Mouse (Mus musculus): ENCODE results near the gene Galnt18.
A peak's percentile ranks its signal among the peaks of the same experiment; 100 is the strongest.

Galnt18 gene

DNA sequence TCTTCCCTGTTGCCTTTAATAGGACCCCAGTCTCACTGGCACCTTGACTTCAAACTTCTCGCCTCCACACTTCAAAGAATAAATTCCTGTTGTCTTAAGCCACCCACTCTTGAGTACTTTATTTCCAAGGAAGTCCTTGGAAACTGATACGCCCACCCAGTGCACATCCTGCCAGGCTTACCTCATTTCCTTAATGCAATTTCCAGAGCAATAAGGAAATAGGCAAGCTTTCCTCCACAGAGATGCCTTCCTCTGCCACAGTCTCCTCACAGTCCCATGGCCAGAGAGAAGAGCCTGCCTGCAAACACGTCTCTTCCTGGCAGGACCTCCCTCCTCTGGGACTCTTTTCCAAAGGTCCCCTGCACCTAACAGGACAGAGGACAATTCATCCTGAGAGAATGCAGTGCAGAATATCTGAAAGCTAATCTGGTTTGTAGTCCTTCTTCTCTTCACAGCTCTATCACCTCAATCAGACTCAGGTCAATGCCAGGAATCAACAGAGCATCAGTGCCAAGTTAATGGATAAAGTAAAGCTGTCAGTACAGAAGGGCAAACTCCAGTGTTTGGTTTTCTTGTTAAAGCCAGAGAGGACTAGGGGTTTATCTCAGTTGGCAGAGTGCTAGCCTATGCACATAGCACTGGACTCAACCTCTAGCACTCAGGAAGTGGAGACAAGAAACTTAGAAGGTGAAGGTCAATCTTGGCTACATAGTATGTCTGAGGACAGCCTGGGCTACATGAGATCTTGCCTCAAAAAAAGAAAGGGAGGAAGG, 65.8 kb downstream of the Galnt18 start:
- DNase-seq (ENCODE audit: low spot score) = no peak

DNA sequence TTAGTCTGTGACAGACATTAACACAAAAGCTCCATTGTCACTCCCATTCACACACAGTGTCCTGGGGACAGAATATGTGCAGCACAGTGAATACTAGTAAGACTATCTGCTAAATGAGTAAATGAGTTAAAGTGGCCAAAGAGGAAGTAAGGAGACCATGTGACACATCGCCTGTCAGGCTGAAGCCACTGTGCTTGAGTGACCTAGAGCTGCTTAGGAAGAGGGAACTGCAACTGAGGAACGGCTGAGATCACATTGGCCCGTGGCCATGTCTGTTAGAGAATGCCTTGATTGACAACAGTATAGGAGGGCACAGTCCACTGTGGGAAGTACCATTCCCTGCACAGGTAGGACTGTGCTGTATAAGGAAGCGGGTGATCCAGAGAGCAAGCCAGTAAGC, 67.0 kb downstream of the Galnt18 start:
- DNase-seq (ENCODE audit: low spot score) = no peak

DNA sequence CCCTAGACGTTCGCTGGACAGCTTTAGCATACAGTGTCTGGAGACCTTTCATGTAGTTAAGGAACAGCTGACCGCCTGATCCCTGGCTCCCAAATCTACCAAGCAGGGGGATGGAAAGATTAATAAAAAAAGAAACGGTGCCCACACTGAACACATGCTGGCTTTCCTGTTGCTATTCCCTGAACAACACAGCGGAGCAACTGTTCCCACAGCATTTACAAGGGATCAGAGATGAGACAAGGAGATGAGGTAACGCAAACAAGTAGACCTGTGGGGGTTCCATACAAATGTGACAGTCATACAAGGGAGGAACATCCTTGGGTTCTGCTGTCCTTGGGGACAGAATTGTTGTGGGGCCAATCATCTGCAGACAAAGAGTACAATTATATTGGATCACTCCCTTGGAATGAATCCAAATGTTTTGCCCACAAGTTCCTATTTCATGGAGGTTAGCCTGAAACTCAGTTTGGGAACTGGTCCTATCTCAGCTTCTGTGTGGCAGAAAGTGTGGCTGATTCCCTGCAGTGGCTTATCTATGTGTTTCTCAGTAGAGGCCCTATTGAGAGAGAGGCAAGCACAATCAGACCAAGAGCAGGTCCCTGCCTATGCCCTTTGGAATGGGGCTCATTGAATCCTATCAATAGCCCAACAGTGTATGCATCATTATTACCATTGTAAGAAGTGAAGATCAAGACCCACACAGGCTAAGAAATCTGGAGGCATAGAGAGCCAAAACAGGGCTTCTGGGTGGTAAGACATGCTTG, 68.5 kb downstream of the Galnt18 start:
- no peak for DNase-seq (ENCODE audit: low spot score)

DNA sequence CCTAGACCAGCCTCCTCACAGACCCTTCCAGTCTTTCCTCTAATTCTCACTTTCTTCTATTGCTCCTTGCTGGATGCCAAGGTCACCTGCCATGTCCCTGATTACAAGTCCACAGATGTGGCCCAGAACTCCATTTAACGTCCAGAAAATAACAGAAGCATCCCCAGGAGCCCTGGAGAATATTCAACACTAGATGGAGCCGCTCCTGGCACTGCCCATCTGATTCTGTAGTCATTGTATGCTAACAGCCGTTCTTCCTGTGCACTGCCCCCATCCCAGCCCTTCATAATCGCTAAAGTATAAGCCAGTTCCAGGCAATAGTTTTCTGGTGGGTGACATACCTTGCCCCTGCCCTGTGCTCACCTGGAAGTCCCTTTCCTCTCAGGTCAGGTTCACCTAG, 69.5 kb downstream of the Galnt18 start:
- DNase-seq (ENCODE audit: low spot score) = no peak

DNA sequence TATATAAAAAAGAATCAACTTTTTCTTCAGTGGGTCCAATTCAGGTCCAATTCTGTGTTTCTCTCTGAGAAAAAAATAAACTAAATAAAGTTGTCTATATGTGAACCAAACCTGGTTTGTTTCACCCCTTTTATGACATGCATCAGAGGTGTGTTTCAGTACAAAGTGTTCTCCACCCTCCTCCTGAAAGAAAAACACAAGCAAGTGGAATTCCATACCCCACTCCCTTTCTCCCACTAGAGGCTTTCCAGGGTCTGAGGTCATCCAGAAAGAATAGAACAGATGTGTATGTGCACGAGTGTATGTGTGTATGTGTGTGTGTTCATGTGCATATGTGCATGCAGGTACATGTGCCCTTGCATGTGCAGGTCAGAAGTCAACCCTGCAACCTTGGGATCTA, 71.2 kb downstream of the Galnt18 start:
- no peak for DNase-seq (ENCODE audit: low spot score)

DNA sequence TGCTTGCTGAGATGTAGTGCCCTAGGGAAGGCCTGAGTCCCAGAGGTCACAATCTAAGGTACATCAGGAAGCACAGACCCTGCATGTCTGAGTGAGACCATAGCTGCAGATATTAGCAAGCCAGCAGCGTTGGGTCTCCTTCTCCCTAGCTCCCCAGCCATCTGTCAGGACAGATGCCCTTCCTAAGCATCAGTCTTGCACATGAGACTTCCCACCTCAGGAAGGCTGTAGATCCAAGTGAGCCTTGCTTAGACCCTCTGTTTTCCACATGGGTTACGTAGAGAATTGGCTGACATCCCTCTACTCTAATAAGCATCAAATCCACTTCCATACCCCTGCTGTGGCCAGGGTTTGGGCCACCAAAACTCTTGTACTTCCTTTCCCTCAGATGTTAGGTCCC, 76.8 kb downstream of the Galnt18 start:
- DNase-seq (ENCODE audit: low spot score) = no peak

DNA sequence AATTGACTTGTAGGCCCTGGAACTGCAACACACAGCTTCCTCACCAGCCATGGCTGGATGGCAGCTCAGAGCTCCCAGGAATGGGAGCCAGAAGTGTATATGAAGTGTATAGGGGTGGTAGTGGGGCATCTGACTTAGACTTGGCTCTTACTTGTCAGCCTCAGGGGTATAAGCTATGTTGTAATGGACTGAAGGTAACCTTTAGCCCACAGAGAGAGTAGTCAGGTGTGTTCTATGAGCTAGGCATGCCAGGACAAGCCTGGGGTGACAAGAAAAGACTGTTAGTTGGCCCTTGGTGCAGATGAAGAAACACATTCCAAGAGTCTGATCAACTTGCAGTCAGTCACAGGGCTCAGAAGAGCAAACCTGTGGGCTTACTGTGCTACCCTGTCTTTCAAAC, 78.0 kb downstream of the Galnt18 start:
- DNase-seq (ENCODE audit: low spot score) = no peak

DNA sequence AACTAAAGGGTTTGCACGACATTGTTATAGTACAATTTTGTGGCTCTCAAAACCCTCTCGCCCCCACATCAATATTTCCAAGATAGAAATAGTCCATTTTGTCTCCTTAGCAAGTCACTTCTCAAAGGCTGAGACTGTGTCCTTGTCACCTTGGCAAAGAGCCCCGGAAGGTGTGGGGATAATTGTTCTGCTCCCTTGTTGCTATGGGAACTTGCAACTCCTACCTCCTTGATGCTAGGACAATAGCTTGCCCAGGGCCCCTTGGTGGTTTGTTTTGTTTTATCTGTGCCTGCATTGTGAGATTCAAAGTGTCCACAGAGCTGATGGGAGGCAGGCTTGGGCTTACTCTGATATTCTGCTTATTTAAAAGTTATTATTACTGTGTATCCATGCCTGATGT, 80.3 kb downstream of the Galnt18 start:
- DNase-seq (ENCODE audit: low spot score) = no peak

- no peak for DNase-seq (ENCODE audit: low spot score)
Observed at GRCm38 (mm10) chr7:111696226-111696625, 83.6 kb downstream of the Galnt18 start.

- no peak for DNase-seq (ENCODE audit: low spot score)
Observed at GRCm38 (mm10) chr7:111694312-111694711, 85.5 kb downstream of the Galnt18 start.

GRCm38 (mm10) chr7:111692641-111693261, 87.0 kb downstream of the Galnt18 start:
- DNase-seq (ENCODE audit: low spot score) = peak; percentile 29

GRCm38 (mm10) chr7:111680108-111680507, 99.7 kb downstream of the Galnt18 start:
- peak; percentile 10 for DNase-seq (ENCODE audit: low spot score)

GRCm38 (mm10) chr7:111676483-111676882, 103.3 kb downstream of the Galnt18 start:
- no peak for DNase-seq (ENCODE audit: low spot score)

GRCm38 (mm10) chr7:111672467-111672866, 107.3 kb downstream of the Galnt18 start:
- DNase-seq (ENCODE audit: low spot score) = no peak

- DNase-seq (ENCODE audit: low spot score) = peak; percentile 3
Observed at GRCm38 (mm10) chr7:111663139-111664073, 116.4 kb downstream of the Galnt18 start.

DNA sequence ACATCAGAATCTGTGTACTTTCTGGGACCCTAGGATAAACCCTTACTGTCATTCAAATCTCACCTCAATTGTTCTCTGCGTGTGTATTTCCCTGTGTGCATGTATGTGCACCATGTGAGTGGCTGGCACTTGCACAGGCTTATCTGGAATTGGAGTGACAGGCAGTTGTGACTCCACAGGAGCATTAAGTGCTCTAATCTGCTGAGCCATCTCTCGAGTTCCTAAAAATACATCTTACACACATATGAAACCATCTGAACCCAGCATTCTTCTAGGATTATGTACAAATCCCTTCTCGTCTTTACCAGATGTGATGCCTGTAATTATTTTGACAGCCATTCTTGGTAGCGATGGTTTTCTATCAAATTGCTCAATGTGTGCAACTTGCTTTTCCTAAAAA, 121.2 kb downstream of the Galnt18 start:
- DNase-seq (ENCODE audit: low spot score) = no peak

GRCm38 (mm10) chr7:111655002-111655401, 124.8 kb downstream of the Galnt18 start:
- no peak for DNase-seq (ENCODE audit: low spot score)

GRCm38 (mm10) chr7:111654526-111654925, 125.3 kb downstream of the Galnt18 start:
- no peak for DNase-seq (ENCODE audit: low spot score)

DNA sequence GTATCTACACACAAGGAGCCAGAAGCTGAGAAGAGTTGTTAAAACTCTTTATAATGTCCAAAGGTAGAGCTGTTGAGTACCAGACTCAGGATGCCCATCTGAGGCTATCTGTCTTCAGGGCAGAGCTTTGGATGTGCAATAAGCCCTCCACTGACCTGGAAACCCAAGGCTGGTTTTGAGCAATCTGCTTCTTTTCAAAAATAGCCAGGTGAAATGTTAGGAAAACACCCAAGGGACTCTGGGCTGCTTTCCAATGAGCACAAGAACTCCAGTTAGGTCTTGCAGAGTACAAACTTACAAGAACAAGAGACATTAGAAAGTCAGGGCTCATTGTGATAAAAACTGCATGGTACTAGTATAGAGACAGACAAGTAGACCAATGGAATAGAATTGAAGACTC, 135.4 kb downstream of the Galnt18 start:
- no peak for DNase-seq (ENCODE audit: low spot score)

DNA sequence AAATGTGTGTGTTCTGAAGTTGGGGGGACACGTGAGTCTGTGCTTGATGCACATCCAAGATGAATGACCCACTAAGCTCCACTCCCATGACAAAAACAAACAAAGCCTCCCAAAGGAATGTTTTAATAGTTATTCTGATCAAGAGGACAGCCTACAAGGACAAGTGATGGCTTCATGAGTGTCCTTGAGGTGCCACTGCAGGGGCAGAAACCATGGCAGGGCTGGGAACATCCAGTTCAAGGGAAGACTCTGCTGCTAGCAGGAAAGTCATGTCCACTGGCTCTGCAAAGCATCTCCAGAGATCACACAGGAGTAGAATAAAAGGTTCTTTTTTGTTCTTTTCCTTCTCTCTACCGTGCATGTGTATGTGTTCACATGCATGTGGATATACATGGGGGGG, 140.9 kb downstream of the Galnt18 start:
- no peak for DNase-seq (ENCODE audit: low spot score)

GRCm38 (mm10) chr7:111638465-111638864, 141.3 kb downstream of the Galnt18 start:
- no peak for DNase-seq (ENCODE audit: low spot score)

DNA sequence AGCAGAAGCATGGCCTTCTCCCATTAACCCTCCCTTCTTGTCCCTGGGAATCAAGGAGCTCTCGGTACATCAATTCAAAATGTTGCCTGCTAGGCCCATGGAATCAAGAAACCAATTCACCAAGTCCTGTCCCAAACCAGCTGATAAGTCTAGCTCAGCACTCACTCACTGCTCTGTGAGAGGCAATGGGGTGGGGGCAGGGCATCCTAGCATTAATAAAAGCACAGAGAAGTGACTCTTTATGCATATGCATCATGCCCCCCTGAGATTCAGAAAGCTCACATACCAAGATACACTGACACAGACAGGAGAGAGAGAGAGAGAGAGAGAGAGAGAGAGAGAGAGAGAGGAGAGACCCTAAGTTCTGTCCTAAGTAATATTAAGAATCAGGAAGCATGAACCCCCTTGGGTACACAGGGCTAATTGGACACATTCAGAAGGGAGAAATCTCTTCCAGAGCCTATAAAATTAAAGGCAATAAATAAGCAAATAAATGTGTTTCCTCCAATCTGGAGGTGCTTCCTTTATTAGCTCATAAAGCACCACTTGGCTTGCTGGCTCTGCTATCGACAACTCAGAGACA, 141.8 kb downstream of the Galnt18 start:
- no peak for DNase-seq (ENCODE audit: low spot score)

Data from embryo, embryonic 10.5 days (tissue).